Mouse (Mus musculus) gastrocnemius, postnatal 14 days (tissue): ENCODE results near the gene Ppp1r3d. TPM values are rescaled to one million over a fixed set of nuclear protein-coding genes. Genes with fewer than 3 reads are reported as not detected.

Source experiments
- DNase-seq: peaks from one replicate; pipeline ENCODE4 v3.0.0; 2021; ENCODE audit warnings: mixed read lengths
- intact Hi-C: fragments of 180-260 bp; cut with DNase I; formaldehyde crosslinking; loops from one replicate; pipeline ENCODE4 v1.15.1; 2025; ENCODE audit warnings: low total_unique reads
- total RNA-seq, 2 experiments: library from RNA; stranded (reverse); gene quantifications; 2 replicates each; pipeline ENCODE4 v1.2.3; 2021

The Ppp1r3d gene
- total RNA-seq, 2 experiments from 2014 or later, result 4.7 to 5.7 TPM

DNA sequence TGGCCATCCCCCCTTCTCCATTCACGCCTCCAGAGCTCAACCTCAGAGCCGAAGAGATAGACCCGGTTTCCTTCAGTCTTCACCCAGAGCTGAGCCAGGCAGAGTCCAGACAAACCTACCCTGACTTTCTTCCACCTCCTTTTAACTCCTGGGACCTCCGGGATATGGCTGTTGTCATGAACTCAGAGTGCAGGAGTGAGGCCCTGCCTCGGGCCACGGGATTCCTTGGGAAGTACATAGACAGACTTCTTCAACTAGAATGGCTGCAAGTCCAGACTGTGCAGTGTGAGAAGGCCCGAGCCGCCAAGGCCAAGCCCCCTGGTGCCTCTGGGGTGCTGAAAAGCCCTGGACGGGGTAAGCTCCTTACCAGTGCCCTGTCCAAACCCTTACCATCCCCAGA, 6.3 kb upstream of the Ppp1r3d start:
- intact Hi-C loops, result no loop called here
- DNase-seq, result no peak

DNA sequence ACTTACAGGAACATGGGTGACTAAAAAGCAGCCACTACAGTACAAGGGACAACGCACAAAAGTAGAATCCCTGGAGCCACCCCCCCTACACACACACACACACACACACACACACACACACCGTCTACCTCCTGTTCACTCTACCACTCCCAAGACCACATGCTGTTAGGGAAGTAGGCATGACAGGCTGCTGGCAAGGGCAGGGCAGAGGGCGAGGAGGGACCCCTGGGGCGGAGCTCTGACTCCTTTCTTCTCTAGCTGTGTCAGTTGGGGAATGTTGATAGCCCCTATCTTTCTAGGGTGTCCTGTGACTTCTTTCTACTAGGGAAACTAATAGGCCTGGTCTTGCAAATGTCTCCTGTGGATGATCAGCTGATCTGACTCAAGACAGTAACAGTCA, 2.7 kb upstream of the Ppp1r3d start:
- no peak for DNase-seq
- intact Hi-C loops, result no loop called here

DNA sequence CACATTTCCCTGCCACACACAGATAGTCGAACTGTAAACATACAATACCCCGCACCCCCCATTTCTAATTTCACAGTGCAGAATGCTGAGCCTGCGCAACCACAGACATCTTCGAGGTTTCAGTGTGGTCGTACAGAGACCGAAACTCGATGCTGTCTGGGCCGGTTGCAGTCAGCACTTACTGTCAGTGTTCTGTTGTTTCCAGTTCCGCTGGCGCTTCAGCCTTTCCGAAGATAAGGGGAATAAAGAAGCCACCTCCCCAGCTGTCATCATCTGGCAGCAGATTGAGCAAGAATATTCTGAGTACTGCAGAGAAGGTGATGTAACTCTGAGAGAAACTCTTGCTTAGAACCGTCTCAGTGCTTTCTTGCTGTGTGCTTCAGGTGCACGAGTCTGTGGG, 2.2 kb upstream of the Ppp1r3d start:
- intact Hi-C loops, result no loop called here
- DNase-seq, result no peak

DNA sequence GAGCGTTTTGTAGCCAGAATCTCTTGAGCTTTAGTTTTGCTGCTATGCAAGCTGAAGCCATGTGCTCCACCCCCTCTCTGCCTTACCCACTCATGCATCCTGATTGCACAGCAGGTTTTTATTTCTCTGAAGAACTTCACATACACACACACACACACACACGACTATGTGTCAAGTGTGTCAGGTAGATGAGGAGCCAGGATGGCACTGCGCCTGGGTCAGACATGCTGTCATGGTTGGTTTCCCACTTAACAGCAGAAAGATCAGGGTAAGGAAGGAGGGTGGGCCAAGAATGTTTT, 827 bp upstream of the Ppp1r3d start:
- intact Hi-C loops, result no loop called here
- DNase-seq, result no peak

DNA sequence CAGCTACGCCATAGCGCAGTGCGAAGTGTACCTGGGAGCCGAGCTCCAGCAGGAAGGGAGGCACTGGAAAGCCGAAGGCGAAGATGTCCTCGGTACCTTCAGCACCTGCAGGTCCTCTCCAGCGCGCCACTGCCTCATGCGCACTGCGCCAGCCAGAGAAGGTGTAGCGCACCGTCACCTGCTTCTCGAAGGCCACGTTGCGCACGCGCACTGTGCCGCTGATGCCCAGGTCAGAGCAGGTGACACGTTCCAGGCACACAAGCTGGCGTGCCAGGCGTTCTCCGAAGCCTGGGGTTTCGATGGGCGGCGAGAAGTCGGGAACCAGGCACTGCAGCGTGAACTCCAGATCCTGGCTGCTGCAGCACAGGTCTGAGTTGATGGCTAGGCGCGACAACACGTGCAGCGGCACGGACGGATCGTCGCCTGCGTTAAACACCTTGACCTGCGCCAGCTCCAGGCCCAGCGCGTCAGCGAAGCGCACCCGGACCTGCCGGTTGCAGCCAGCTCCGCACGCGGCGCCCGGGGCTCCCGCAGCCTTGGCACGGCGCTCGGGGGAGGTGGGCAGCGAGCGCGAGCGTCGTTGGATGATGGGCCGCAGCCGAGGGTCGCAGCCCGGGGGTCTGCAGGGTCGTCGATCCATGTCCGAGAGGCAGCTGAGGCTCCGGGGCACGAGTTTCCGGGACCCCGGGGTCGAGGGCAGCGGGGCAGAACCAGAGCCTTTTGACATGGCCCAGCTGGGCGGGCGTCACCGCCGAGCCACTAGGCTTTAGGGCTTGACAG, 601 bp downstream of the Ppp1r3d start:
- intact Hi-C loops, result no loop called here
- DNase-seq, result peak; percentile 25

DNA sequence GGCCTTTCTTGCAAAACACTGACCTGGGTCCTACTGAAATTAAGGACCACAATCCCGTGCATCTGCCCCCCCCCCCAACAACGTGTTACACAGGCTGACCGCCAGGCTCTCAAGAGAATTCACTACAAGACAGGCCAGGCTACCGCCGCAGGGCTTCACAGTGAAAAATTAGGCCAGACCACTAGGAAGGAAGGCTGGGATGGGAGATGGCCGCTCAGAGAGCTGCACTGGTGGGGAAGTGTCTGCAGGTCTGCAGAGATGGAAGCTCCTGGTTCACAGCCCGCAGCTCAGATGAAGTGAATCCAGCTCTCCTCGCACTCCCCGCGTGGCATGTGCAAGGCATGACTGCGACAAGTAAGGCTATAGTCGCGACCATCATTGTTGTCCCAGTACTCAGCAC, 1.2 kb downstream of the Ppp1r3d start:
- intact Hi-C loops, result no loop called here
- no peak for DNase-seq

DNA sequence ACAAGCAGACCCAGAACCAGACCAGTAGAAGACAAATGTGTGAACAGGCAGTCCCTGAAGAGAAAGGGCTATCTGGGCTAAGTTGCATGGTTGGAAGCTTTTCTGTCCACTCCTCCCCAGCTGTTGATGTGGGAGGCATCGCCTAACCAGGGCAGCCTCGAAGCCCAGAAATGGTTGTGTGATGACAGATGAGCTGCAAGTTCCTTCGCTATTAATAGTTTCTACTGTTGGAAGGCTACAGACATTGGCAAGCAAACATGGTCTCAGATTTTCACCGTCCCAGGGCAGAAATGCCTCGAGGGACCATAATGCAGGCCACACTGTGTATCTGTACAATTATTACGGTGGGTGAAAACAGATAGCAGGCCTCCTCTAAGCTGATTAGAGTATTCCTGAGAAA, 1.7 kb downstream of the Ppp1r3d start:
- intact Hi-C loops, result no loop called here

DNA sequence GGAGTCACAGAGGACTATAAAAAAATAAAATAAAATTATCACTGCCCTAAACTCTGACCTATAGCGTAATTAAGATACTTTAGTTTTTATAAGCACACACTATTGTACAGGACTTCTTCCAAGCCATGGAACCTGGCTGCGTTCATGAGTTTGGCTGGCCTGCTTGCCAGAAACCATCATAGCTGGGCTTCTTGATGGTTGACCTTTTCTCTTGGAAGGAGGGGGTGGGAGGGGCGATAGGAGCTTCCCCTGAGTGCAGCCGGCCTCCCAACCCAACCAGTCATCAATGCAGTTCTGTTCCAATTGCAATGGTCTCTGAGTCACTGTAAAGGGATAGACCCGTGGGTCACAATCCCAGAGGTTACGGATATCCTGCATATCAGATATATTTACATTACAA, 4.0 kb downstream of the Ppp1r3d start:
- DNase-seq, result no peak
- intact Hi-C loops, result no loop called here

More for the DNA sequence above, 1.7 kb downstream of the Ppp1r3d start:
- peak; percentile 65 for DNase-seq

DNA sequence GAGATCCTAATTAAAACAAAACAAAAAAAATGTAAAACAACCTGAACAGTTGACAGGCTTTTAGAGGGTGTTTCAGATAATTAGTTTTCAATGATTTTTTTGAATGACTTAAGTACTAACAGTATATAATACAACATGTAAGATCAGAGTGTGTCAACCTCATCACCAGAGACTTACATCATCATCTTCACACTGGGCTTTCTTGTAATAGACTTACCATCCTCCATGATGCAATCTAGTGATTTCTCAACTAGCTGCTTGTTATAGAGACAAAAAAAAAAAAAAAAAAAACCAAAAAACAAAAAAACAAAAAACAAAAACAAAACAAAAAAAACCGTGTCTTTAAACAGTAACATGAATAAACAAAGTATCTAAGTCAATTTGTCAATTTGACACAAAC, 5.2 kb downstream of the Ppp1r3d start:
- intact Hi-C loops, result no loop called here
- DNase-seq, result no peak

DNA sequence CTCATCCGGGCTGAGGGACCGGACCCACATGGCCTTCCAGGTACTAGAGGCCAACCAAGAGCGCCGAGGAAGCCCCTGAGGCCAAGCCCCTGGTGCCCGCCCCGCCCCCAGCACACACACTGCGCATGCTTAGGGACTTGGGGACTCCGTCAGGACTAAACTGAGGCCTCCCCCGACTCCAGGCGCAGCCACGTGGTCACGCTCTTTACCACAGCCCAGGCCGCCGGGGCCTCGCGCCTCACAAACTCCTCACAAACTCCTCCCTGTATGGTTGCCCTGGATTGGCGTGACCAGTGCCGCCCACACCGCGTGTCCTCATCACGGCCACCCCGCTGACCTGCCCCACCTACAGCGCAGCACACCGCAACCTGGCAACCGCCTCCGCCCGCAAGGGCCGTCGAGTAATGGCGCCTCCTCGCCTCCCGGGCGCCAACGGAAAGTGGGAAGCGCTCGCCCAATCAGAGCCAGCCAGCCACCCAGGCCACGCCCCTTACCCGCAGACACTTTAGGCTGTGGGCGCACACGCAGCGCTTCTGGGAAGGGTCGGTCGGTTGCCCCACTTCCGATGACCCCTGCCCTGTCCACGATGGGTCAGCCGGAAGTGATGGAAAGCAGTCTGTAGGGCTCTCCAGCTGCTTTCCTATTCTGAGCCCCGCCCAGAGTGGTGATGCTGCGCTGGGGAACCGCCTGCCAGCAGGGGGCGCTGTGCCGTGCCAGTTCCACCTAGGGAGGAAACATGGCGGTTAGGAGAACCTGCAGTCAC, 7.0 kb downstream of the Ppp1r3d start, which contains the start of gene Sycp2:
Gene Sycp2 (minus strand): TSS at position 633 of the 763 bp plus-strand sequence.
- DNase-seq, result no peak
- intact Hi-C loops, result no loop called here

Other genes starting within 250 kb of the Ppp1r3d start
- under 1 TPM; 0.08 to 0.24 TPM for gene Sycp2, start 6.8 kb downstream of the Ppp1r3d start, total RNA-seq
- 1 to 10 TPM; 3.6 to 4.6 TPM for gene Fam217b, start 52 bp upstream of the Ppp1r3d start, total RNA-seq
- not detected for gene Cdh26, start 16.1 kb upstream of the Ppp1r3d start, total RNA-seq